Mouse (Mus musculus) erythroblast, embryonic 14.5 days (primary cell): Measurements from ENCODE around the gene Rdh5.

Source experiments
- GATA1 ChIP-seq: IDR thresholded peaks from 2 replicates; pipeline ENCODE4 v1.6.1; 2012; ENCODE audit warnings: low read length, inconsistent platforms, mixed read lengths
- TAL1 ChIP-seq: IDR thresholded peaks from 3 replicates; pipeline ENCODE4 v1.6.1; 2012; ENCODE audit warnings: low read length, inconsistent platforms, mixed read lengths

DNA sequence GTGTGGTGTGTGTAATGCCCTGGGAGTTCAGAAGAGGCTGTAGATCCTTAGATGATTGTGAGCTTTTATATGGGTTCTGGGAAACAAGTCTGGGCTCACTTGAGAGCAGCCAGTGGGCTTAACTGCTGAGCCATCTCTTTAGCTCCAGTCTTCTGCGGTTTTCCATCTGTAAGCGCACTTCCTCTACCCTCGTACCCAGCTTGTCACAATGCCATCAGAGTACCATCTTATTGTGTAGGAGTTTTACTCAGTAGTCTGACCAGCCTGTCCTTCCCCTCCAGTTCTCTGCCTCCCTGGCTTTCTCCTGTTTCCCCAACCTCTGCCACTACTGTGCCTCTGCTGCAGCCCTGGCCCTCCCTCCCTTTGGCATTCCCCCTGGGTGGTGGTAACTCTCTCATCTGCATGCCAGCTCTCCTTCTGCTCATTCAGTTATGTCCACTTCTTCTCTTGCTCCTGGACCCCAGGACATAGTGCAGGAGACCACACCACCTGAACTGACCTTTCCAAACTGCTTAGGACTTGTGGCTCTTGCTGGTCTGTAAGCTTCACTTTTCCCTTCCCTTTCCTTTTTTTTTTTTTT lies 20.2 kb downstream of the Rdh5 start:
- no peak for TF ChIP-seq GATA1
- TF ChIP-seq TAL1, result no peak
